Mouse (Mus musculus) ovary, adult 18-20 months (tissue): ENCODE measurements around the gene H13.

Source experiments
- DNase-seq: peaks from one replicate; pipeline ENCODE4 v3.0.0; 2022; ENCODE audit warnings: low spot score, mixed read lengths

H13 gene

DNA sequence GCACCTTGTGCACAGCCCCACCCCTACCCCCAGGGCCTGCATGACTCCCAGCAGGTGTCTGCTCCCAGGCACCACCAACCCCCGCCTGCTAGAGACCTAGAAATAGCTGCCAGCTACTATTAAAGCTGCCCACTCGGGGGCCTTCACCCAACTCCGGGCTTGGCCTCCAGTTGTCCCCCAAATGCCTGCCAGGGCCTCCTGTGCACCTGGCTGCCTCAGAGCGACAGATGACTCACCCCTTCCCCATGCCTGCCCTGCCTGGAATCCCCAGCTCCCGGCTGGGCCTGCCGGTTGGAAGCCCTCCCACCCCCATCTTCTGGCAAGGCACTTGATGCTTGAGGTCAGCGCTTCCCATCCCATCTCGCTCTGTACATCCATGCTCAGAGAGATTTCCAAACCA, 31.5 kb downstream of the H13 start:
- DNase-seq: no peak

DNA sequence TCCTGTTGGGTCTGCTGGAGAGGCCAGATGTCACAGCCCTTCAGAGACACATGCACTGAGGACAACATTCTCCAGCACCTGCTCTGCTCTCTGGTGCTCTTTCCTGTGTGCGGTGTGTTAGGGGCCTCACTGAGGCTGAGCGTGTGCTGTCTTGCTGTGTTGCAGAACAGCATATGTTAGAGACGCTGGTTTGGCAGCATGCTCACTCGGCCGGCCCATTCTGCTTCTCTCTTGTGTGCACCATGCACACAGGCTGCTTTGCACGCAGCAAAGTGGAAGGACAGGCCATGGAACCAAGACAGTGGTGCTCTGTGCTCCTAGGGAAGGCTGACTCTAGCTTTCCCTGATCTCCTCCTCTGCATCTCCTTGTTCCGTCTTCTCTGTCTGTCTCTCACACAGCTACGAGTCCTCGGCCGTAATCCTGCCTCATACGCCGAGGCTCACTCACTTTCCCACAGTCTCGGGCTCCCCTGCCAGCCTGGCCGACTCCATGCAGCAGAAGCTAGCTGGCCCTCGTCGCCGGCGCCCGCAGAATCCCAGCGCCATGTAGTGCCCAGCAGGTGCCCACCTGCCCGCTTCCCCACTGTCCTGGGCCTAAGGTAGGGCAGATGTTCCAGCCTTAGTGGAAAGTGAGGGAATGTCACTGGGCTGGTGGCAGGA, 34.5 kb downstream of the H13 start:
- DNase-seq: no peak

DNA sequence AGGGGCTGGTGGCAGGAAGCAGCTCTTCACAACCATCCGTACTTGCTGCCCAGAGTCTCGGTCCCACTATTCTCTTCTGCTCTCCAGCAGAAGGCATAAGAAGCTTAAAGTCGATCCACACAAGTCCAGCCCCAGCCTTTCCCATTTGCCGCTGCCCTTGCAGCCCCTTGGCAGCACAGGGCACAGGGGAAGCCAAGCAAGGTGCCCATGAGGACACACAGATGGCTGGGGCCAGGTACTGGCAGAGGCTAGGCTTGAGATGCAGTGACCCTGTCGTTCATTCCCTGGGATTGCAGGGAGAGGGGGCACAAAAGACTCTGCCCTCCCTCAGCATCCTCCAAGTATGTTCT, 35.0 kb downstream of the H13 start:
- no peak for DNase-seq

DNA sequence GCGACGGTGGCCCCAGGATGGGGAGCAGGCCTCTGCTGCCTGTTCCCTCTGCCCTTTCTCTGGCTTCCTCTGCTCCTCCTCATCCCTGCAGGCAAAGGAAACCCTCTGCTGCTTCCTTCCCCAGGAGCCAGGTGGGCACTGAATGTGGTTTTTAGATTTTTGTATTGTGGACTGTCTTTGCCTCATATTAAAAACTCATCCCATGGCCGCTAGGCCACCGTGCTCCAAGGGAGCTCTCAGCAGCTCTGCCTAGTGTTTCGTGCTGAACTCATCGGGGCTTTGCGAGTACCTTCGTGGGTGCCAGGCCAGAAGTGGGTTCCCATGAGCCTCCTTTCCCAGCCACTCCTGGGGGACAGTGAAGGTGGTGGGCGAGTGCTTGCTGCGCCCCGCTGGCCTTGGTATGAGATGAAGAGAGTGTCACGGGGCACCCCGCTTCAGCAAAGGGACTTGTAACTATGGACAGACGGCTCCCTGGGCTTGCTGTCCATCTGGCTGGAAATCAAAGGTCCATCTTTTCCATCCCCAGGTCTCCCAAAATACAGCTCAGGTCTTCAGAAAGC, 35.6 kb downstream of the H13 start:
- DNase-seq: no peak

DNA sequence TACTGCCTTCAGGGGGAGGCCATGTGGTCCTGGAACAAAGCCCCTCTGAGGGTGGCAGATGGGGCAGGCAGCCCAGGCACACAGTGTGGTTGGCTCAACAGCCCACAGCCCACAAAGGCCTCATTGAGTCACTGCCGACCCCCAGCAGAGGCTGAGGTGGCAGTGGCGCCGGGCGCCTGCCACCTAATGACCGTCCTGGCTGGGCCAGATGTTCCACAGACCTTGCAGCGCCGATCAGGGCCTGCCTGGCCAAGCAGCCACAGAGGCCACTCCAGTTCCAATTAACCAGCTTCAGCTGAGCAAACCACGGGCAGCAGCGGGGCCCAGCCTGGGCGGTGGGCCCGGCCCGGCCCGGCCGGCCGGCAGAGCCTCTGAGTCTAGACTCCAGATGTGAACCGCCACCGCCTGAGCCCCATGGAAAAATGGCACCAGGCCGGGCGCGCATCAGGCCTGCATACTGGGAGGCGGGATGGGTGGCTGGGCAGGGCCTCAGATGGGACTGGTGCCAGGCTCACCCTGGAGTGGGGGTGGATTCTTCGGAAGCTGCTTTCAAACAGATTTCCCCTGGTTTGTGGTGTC, 36.8 kb downstream of the H13 start:
- no peak for DNase-seq

DNA sequence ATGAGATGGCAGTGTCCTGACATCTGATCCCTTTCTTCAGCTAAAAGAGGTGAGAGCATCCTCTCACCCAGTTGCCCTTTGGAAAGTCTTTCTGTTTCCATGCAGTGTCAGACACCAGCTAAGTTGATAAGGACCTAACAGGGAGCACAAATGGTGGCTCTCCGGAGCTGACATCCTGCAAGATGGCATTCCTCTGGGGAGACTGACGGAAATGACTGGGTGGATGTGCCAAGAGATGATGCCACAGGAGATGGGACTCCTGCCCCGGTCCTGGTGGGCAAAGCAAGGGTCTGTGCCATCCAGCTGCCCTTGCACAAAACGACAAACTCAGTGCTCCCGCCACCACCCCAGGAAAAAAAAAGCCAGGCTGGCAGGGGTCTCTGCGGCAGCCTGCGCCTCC, 37.9 kb downstream of the H13 start:
- no peak for DNase-seq

DNA sequence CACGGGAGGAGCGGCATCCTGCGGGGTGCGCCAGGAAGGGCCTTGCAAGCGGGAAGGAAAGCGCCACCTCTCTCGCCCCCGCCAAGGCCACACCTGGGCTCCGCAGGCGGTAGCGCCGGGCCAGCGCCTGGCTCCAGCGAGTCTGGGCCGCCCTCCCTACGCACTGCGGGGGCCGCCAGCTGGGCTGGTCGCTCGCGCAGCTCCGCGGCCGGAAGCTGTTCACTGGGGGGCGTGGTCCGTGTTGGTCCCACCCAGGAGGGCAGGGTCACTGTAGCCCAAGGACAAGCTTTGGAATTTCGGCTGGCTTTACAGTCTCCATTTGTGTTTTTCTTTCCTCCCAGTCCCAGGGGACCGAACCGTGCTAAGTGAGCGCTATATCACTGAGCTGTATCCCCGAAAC, 38.4 kb downstream of the H13 start:
- DNase-seq: peak; percentile 90

DNA sequence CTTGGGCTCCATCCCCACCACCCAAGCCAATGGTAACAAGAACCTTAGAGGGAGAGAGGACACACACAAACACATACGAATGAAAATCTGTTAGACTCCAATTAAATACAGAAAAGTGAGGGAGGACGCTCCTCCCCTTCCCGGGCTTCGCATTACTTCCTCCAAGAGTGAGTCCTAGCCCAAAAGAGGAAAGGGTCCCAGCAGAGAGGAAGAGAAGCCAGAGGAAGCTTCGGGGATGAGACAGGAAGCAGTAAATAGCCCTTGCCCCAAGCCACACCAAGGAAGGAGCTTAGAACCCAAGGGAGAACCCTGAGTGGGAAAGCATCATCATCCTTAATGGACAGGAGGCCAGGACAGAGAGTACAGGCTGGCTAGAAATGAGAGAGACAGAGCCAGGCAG, 39.8 kb downstream of the H13 start:
- no peak for DNase-seq

DNA sequence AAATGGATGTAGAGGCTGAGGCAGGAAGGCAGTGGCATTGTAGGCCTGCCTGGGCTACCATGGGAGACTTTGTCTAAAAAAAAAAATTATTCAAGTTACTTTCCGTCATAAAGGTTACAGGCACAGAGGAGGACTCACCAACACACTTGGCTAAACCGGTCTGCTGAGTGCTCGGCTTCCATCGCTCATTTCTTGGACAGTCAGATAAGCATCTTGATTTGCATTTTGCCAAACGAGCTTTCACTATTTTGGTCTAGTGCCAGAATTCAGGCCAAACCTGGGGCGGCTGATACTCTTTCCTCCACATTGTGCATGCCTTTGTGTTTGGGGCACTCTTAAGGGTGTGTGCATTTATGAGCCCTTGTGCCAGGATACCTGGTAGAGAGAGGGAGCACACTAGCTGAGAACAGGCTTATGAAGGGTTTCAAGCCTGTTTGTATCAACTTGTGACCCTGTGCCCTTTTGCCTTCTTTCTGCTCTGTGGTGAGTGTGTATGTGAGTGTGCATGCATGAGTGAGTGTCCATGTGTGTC, 47.0 kb downstream of the H13 start:
- no peak for DNase-seq

DNA sequence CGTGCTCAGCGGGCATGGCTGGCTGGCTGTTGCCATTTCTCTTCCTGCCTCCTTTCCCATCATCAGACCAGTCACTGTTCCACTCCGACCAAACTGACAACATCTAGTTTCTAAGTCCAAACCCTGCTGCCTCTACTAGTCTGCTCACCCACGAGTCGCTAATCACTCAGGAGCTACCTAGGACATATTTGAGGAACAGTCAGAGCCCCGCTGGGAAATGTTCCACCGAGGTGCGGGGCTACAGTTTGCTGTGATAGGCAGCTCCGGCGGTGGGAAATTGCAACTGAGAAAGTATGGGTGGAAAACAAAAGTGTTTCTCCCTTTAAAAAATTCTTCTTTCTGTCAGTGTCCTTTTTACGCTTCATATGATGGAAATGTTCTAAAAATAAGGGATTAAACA, 48.4 kb downstream of the H13 start:
- no peak for DNase-seq

DNA sequence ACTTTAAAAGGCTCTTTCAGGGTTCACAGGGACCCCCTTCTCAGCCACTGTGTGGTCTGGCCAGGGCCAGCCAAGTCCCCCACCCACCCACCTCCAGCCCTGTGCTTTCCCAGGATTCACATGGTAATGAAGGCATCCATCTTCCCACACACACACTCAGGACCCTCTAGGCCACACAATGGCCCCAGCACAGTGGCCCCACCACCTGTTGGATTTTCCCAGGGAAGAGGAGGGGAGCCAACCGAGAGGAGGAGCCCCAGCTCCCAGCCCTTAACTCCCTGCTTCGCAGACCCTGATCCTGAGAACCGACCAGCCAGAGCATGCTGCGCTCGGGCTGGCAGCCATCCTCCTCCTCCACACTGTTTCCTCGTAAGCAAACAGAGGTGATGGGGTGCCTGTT, 48.8 kb downstream of the H13 start:
- no peak for DNase-seq

DNA sequence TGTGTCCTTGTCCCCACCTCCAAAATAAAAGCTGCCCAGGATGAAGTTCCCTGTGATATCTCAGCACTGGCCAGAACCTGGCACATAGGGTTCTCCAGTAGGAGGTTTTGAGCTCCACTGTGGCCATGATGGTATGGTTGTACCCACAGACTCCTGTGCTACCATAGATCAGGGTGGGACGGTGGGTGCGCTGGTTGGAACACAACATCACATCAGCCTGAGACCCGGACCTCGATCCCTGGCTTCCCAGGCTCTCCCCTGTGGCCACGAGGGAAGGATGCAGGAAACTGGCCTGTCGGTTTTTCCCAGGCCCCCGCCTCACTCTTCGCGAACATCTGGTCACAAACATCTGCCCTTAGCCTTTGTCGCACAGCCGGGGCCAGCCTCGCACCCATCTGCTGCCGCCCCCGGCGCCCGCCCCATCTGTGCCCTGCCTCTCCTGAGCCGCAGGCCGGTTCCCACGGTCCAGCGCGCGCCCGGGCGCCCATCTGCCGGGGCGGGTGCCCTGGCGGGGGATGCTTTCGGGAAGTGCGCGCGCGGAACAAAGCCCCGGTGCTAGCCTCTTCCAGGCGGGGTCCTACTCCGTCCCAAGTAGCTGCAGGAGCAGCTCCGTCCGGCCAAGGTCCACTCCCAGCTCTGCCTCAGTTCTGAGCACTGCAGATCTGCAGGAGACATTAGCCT, 54.5 kb downstream of the H13 start:
- no peak for DNase-seq

DNA sequence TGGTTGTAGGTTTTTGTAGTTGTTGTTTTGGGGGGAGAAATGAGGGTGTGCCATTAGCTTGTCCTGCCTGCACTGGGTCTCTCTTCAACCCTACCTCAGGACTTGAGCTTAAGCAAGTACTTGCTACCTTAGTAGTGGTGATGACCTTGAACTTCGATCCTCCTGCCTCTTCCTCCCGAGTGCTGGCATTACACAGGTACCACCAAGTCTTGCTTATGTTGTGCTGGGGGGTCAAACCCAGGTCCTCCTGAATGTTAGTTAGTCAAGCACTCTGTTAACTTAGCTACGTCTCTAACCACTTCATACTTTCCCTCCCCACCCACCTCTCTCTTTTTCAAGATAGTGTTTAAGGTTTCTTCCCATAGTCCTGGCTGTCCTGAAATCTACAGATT, 55.1 kb downstream of the H13 start:
- no peak for DNase-seq

DNA sequence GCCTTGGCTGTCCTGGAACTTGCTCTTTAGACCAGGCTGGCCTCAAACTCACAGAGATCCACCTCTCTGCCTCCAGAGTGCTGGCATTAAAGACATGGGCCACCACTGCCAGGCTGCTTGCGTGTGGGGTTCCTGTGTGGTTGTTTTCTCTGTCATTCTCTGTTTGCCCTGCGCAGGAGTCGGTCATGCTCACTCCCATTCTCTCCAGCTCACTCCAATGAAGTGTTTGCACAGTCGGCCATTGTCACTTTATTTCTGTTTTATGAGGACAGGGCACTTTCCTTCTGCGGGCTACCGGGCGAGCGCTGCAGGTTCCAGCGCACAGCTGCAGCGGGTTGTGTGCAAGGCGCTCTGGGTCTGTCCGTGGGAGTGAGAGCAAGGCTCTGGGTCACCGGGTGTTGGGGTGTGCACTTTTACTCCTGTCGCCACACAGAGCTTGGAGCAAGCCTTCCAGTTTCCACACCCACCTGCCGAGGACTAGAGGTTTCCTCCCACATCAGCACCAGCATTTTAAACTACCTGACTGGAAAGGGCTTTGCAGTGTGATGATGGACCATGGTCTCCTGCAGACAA, 56.0 kb downstream of the H13 start:
- no peak for DNase-seq

DNA sequence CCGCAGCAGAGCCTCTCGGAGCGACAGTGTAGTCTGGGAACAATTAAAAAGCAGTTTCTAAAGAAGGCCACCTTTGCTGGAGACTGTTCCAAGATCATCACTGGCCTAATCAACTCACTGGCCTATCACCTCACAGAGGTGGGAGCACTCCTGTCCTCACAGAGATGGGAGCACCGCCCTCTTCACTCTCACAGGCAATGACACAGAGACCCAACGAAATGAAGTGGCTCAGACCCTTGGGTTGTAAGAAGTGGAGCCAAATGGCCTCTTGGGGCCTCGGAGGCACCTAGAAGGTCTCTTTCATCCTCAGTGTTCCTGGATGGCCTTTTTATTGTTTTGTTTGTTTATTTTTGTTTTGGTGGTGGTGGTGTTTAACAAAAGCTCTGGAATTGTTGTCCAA, 57.0 kb downstream of the H13 start:
- no peak for DNase-seq

DNA sequence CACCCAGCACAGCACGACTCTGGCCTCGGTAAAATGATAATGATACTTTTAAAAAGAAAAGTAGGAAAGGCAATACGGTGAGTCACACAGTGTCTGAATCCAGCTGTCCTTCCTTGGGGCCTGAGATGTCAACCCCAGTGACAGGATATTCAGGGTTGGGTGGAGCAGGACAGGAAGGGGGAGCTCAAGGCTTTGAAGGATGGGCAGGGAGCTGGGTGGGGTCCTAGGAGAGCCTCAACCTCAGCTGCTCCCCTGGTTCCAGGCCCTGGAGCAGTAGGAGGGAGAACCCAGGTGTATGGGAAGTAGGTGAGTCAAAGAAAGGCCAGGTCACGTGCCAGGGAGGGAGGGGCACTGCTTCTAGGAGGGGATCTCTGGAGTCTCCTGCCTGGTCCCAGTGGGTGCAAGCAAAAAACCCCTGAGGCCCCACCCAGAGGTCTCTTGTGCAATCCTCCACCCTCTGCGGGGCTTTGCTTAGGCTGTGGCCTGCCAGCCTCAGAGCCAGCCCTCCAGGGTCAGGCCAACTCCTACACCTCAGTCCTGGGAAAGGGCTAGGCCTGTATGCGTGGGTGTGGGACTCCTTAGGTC, 57.6 kb downstream of the H13 start:
- no peak for DNase-seq

DNA sequence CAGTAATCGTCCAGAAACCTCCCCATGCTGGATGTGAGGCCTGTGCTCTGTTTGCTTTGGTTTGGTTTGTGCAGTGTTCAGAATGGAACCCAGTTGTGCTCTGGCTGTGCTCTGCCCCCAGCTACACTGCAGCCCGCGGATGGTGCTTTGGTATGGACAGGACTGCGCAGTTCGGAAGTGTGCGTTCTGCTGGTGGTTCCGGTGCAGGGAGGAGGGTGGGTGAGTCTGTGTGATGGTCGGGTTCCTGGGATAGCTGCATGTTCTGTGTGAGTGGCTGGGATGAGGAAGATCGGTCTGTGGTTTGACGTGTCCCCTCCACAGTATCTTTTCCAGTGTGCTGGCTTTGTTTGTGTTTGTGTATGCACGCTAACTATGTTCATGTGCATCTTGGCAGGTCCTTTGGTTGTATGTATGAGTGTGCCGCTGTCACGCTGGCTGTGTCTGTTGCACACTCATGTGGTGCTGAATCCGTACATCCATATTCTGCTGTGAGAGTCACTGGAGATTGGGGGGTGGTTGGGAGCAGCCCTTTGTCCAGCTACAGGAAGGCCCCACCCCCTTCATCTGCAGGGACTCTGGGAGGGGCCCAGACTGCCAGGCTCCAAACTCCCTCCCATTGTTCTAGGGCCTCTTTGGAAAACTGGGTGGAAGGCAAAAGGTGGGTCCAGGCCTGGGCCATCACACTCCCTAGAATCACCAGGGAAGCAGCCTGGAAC, 58.7 kb downstream of the H13 start:
- DNase-seq: no peak

DNA sequence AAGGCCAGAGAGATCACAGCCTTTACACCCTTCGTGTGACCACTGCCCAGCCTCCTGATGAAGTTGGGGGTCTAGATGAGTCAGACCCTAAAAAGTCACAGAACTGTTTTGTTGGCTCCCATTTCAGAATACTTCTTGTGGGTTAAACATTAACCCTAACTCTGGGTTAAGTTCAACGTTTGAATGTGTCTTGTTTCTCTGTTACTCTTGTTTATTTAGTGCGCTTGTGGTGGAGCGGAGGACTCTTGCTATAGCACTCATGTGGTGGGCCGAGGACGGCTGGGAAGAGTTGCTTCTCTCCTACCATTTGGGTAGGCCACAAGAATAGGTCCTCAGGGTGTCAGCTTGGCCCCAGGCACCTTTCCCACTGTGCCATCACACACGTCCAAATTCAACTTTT, 59.3 kb downstream of the H13 start:
- DNase-seq: no peak

DNA sequence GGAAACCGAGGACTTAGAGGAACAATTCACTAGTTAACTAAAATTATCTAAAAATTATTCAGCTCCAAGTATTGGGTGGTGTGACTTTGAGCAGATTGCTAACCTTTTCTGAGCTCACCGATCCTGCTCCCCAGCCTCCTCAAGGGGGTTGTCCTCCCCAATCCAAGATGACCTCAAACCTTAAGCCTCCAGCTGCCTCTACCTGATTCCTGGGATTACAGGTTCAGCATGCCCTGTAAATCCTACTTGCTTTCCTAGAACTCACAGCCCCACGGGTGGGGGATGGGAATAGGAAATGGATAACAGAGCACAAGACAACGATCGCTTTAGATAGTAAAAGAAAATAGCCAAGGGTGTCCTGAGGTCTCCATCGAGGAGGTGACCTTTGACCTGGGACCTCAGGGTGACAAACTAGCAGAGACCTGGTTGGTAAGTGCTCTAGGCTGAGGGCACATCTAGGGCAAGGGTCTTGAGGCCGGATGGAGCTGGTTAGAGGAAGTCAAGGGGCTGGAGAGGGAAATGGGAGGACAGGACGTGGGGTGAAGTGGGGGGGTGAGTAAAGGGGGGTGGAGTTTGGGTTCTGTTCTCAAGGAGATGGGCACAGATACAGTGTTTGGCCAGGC, 59.9 kb downstream of the H13 start:
- no peak for DNase-seq

DNA sequence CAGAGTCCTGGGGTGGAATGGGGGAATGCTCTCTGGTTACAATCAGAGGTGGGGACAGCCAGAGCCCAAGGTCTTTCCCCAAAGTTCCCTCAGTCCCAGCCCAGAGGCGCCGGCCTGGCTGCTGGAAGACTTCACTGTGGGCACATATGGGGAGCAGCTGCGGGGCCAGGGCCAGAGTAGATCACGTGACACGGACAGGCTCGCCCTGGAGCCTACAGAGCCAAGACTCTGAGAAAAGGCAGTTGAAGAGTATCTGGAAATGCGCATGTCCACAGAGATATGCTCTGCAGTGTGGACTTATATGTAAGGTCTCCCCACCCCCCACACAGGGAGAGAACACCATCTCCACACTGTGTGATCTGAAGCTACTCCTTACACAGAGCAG, 60.4 kb downstream of the H13 start:
- DNase-seq: peak; percentile 76

DNA sequence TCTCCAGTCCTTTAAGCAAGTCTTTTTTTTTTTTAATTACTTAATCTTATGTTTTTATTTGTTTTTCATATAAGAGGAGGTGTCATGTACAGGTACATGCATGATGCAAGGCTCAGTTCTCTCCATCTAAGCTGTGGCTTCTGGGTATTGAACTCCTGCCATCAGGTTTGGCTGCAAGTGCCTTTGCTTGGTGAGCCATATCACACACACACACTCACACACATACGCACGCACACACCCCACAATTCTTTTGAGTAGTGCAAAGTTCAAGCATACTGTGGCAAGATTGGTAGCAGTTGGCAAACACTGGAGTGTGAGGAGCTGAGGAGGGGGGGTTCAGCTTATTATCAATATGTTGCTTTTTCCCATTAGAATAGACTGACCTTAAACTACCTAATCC, 63.9 kb downstream of the H13 start:
- DNase-seq: no peak

DNA sequence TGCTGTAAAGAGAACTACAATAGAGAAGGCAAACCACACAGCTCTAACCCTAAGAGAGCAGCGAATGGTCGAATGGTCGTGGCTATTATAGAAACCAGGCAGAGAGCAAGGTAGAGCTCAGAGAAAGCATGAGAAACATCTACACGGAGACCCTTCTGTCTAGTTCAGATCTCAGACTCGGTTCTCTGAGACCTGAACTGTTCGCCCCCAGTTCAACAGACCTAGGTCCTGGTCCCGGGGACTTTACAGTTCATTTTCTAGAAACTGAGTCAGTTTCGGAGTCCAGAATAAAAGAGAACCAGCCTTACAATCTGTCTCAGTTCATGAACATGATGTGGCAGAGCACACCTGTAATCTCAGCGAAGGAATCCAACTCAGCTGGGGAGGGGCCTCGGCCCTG, 65.2 kb downstream of the H13 start:
- DNase-seq: no peak
